Mouse (Mus musculus) lung, adult 2 months (tissue): ENCODE measurements around the gene Psd. TPM values are rescaled to one million over a fixed set of nuclear protein-coding genes. Genes with fewer than 3 reads are reported as not detected.

Experiments
- DNase-seq: peaks from one replicate; pipeline ENCODE4 v3.0.0; 2022
- H3K4me1 ChIP-seq: fragments of 200-500 bp; 2 replicates; pipeline ENCODE4 v1.6.1; 2011; ENCODE audit warnings: low read length; ENCODE audit not compliant: control insufficient read depth, insufficient read depth
- H3K4me3 ChIP-seq: fragments of 200-500 bp; replicated peaks from 2 replicates; pipeline ENCODE3; 2011; ENCODE audit warnings: low read depth, mild to moderate bottlenecking, control low read depth, low read length; ENCODE audit errors: extremely low read depth
- CTCF ChIP-seq: fragments of 200-500 bp; IDR thresholded peaks from 2 replicates; pipeline ENCODE4 v1.5.1; 2011; ENCODE audit warnings: mild to moderate bottlenecking, low read length, control low read depth; ENCODE audit not compliant: insufficient read depth
- POLR2A ChIP-seq: fragments of 200-500 bp; IDR thresholded peaks from 2 replicates; pipeline ENCODE4 v1.6.1; 2011; ENCODE audit warnings: low read depth, mild to moderate bottlenecking, control low read depth, low read length, borderline replicate concordance; ENCODE audit errors: extremely low read depth
- WGBS: fragments of 180-500 bp; shearing (Covaris S2); methylation state at CpG from one replicate; pipeline ENCODE4 v1.1.7; 2018; 5-methylcytosine and 5-hydroxymethylcytosine counted together
- polyA plus RNA-seq: library from polyadenylated mRNA; depleted of rRNA; stranded (reverse); fragments of >200 nt; gene quantifications from 2 replicates; pipeline ENCODE4 v1.2.3, GENCODE M21; 2012

Gene Psd
- polyA plus RNA-seq, 1 experiment, result 2.3 TPM

- TF ChIP-seq CTCF (no peak), POLR2A (no peak)
- DNase-seq, result no peak
- 55% methylated on average over 11 of the region's 11 CpGs for WGBS
- Histone ChIP-seq H3K4me3 (no peak overlapping the region), H3K4me1 (no peaks in the 10 kb centered on the region)
These were observed 4.6 kb downstream of the Psd start for GRCm38 (mm10) chr19:46322144-46322995.

GRCm38 (mm10) chr19:46321101-46321943, 5.6 kb downstream of the Psd start:
- Histone ChIP-seq H3K4me3 (no peak overlapping the region), H3K4me1 (no peaks in the 10 kb centered on the region)
- no peak for DNase-seq
- TF ChIP-seq POLR2A (no peak), CTCF (no peak)
- WGBS, result 34% methylated on average over 6 of the region's 6 CpGs

DNA sequence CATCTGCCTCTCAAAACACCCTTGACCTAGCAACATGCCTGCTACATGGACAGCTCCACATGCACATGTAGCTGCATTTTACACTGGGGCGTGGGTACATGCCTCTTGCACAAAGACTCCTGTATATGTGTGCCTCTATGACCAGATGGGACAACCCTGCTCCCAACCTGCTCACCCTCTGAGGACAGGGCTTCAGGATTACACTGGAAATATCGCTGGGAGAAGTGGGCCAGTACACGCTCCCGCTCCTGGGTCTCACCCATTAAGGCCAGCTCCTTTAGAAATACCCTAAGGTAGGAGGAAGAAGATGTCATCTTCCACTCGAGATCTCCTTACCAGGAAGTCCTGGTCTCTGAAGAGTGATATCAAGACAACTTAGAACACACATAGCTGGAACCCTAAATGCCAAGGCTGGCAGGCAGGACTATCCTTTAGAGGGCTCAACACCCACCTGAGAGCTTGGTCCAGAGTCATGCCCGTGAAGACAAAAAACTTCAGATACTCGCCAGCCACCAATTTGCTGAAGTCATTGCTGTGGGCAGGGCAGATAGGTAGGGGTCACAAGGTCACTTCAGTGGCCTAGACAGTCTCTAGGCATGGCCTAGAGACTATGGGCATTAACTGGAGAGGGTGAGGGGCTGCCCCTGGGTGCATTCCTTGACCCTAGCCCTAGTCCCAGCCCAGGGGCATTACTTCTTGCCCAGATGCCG, 6.7 kb downstream of the Psd start:
- 66% methylated on average over 8 of the region's 8 CpGs for WGBS
- H3K4me3 ChIP-seq, result no peak overlapping the region
- no peaks in the 10 kb centered on the region for H3K4me1 ChIP-seq
- DNase-seq, result no peak
- TF ChIP-seq CTCF (no peak), POLR2A (no peak)

DNA sequence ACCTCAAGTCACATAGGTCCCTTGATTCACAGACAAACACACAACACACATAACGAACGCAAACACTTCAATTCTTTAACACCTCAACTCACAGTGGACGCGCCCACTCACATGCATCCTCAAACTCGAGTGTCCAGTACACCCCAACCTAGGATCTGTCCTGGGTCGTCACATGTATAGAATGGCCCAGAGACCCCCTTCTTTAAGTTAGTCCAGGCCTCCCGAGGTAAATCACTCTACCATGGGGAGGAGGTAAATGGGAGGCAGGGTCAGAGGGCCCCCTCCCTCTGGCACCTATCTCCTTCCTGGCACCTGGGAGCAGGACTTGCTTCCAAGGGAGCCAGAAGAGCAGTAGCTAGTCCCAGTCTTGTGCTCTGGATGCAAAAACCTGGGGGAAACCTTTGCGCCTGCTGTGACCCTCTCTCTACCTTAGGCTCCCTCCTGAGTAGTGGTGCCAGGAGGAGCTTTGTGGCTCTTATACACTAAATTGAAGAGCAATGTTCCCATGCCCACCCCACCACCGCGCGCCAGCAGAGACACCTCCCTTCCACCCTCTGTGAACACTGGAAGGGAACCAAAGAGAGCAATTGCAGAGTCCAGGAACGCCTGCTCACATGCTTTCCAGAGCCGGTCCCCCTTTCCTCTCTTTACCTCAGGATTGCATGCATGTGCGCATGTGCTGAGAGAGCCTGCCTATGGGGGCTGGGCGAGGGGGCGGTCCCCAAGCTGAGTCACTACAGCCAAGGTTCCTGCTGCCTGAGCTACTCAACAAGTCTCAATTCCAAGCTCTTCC, 8.2 kb downstream of the Psd start:
- 12% methylated on average over 16 of the region's 16 CpGs for WGBS
- no peak for DNase-seq

GRCm38 (mm10) chr19:46318031-46318471, 8.9 kb downstream of the Psd start:
- no peak for TF ChIP-seq POLR2A
- TF ChIP-seq CTCF, result no peak
- Histone ChIP-seq H3K4me1 (no peaks in the 10 kb centered on the region), H3K4me3 (no peak overlapping the region)
- WGBS, result 1% methylated on average over 42 of the region's 42 CpGs
- DNase-seq, result no peak

More for the DNA sequence above, 8.2 kb downstream of the Psd start:
- no peak overlapping the region for H3K4me3 ChIP-seq
- no peaks in the 10 kb centered on the region for H3K4me1 ChIP-seq
- TF ChIP-seq CTCF, result no peak
- TF ChIP-seq POLR2A, result no peak

DNA sequence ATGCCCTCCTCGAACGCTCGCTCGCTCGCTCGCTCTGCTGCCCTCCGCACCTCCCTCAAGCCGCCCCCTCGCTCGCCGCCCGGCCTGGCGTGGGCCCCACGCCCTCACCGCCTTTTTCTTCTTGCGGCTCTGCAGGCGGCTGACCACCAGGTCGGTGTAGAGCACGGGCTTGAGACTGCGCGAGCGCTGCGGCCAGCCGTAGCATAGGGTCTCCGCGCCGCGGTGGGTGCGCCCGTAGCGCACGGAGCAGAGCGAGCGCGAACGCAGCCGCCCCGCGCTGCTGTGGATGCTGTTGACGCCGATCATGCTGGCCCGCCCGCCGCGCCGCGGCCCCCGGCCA, 9.4 kb downstream of the Psd start:
- Histone ChIP-seq H3K4me3 (no peak overlapping the region), H3K4me1 (no peaks in the 10 kb centered on the region)
- WGBS, result 2% methylated on average over 48 of the region's 48 CpGs
- no peak for TF ChIP-seq CTCF
- no peak for TF ChIP-seq POLR2A
- DNase-seq, result no peak

DNA sequence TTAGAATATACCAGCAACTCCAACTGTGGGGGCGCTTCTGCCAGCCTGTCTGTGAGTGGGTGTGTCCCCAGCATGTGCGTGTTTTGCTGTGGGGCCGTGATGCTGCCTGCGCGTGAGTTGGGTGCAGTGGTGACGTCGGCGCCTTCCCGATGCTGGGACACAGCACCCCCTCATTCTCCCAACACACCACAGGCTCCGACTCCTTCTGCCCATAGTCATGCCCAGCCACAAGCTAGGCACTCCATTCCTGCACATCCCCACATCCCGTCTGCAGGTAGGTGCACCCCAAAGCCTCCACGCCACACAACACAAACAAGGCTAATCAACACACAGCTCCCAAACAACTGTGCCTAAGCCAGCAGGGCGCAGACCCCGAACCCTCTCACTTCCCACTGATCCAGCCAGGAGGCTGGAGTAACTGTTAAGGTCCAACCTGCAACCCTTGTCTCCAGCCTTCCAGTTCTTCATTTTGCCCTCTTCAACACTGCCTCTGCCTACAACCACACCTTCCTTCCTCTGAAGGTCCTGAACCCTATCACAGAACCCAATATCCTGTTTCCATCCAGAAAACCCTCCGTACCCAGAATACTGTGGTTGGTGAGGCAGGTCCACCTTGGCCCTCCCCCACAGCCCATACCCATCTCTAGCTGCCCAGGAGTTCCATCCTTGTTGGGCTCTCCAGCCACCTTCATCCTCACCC, 10.0 kb downstream of the Psd start:
- WGBS, result 34% methylated on average over 15 of the region's 15 CpGs
- TF ChIP-seq POLR2A, result no peak
- TF ChIP-seq CTCF, result no peak
- Histone ChIP-seq H3K4me1 (no peaks in the 10 kb centered on the region), H3K4me3 (no peak overlapping the region)
- no peak for DNase-seq

DNA sequence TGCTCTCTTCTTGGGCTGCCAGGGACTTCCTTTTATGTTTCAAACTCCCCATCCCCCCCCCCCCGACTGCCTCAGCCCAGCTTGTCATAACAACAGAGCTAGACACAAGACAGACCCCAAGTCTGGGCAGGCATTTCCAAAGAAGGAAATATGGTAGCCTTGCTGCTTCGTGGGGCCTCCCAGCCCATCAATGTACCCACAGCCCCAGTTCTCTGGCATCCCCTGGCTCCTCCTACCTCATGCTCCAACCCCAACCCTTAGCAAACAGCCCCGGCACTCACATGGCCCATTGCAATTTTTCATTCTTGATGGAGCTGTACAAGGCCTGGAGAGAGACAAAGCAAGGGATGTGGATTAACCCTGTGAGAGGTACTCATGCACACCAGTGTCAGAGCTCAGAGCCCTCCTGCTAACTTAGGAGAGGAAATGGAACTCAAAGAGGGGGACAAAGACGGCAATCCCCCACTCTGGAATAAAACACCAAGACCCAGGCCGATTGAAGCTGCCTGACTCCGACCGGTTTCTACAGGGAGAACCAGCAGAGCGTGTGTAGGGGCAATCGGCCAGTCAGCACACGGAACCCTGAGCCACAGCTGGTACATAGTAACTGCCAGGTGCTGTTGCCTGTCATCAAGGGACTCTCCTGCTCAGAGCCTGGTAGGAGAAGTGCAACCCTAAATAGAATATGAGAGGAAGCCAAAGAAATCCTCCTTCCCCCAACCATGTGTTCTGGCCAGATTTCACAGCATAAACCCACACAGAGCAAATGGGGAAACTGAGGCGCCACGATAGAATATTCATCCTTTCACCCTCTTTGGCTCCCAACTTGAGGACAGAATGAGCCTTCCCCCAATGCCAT, 11.0 kb downstream of the Psd start:
- no peak for DNase-seq
- Histone ChIP-seq H3K4me1 (no peaks in the 10 kb centered on the region), H3K4me3 (no peak overlapping the region)
- TF ChIP-seq POLR2A, result no peak
- TF ChIP-seq CTCF, result no peak
- 47% methylated on average over 12 of the region's 12 CpGs for WGBS
